Mouse (Mus musculus) activated CD4-positive, CD25-positive, alpha-beta regulatory T cell, adult 4 months (primary cell): ENCODE results near the gene Slc25a48. TPM values are rescaled to one million over a fixed set of nuclear protein-coding genes. Genes with fewer than 3 reads are reported as not detected.

Experiments
- ATAC-seq: one replicate; pipeline ENCODE4 v1.8.0; 2017
- polyA plus RNA-seq, 2 experiments: library from polyadenylated mRNA; unstranded; fragments of 100-300 nt; shearing (Covaris generic); gene quantifications; one replicate each; pipeline ENCODE4 v1.2.1; 2017

The Slc25a48 gene
- polyA plus RNA-seq, 2 experiments from 2014 or later, result not detected

DNA sequence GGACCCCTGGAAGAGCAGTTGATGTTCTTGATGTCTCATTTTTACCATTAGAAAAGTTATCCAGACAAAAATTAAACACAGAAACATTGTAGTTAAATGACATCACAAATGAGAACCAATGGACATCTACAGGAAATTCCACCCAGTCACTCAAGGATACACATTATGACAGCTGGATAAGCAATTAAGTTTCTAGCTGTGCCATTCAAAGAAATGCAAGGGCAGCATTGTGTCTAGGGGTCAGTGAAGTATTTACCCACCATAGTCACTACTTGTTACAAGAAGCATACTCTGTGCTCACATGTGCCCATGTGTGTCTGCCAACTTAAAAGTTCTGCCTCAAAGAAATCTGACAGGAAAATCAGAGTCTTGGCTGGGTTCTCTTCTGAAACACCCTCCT is 75.4 kb downstream of the Slc25a48 start:
- no peak for ATAC-seq

DNA sequence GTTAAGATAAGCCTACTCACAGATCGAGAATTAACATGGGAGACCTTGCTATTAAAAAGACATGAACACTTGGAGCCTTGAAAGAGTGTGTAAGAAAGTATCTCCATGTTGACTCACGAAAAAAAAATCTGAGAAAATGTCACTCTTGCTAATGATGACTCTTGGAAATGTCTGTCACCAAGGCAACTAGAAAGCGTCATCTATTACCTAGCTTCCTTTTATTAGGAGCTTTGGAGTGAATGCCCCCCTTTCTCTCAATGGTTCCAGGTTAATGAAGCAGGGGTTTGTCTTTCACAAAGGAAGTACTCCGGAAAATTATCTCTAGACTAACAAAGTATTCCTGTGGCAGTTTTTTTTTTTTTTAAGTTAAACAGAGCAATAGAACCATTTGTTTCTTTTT is 78.2 kb downstream of the Slc25a48 start:
- ATAC-seq, result no peak

DNA sequence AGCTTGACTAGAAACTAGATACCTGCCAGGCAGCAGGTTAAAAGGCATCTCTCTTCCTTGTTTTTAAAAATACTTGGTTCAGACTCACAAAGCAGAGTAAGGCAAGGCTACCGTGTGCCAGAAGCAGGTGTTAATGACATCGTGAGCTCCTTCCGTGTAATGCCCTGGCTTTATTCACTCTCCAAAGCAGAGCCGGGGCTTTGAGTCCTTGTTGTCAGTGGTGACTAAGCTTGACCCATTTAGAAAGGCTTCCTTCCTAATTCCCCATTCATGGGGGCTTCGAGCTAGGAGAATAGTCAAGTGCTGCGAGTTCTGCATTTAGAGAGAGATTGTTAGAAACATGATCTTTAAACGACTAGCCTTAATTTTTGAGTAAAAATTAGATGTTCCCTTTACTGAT is 78.7 kb downstream of the Slc25a48 start:
- no peak for ATAC-seq

DNA sequence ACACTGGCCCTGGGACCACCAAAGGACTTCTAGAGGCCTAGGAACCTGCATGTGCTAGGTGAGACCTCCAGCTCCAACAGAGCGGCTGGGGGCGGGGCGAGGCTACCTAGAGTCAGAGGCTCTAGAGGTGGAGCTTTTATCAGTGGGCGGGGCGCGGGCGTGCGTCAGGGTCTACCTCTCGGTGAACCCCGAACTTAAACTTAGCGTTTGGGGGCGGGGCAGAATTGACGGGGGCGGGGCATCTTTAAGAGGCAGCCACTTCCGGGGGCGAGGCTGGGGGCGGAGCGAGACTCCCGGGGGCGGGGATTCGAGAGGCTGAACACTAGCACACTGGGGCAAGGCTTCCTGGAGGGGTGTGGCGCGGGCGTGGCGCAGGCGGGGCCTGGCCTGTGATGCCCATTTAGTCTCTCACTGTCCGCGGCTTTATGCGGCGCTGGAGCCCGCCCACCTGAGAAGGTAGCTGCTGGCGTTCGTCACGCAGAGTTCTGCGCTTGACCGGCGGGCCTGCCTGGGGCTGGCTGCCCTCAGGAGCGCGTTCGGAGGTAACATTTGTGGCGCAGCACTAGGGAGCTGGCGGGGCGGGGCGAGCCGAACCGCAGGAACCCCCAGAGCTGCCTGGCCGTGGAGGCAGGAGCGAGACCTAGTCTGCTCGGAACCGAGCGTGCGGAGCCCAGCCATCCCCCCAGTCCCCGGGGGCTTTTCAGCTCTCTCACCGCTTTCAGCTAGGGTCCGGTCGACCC is 84.1 kb downstream of the Slc25a48 start, which contains the start of gene Fbxl21:
TSS of gene Fbxl21 (plus strand) at position 392 of the 740 bp plus-strand sequence.
- ATAC-seq, result peak; percentile 97

DNA sequence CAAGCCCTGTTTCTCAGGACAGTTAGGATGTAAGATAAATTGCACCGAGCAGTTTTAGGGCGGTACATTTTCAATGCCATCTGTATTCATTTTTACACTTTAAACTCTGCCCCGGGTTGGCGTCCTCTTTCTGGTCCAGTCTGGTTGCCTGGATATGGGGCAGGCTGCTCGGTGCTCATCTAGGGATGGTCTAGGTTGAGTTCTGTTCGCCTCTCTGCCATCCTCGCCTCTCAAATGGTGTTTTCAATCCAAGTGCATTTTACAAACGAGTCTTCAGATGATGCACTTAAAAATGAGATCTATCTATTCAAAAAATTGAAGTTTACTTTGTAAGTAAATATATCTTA is 84.6 kb downstream of the Slc25a48 start:
- no peak for ATAC-seq

Other genes with a start within 250 kb of the Slc25a48 start
- gene Neurog1, start 186.2 kb upstream of the Slc25a48 start, polyA plus RNA-seq, result not detected
- not detected for gene Cxcl14, start 141.8 kb upstream of the Slc25a48 start, polyA plus RNA-seq
- gene Gm3045, start 11.8 kb upstream of the Slc25a48 start, polyA plus RNA-seq, result not detected
- not detected for gene Il9, start 43.9 kb downstream of the Slc25a48 start, polyA plus RNA-seq
- gene Fbxl21, start 84.1 kb downstream of the Slc25a48 start, polyA plus RNA-seq, result 1 to 10 TPM in 1 of 2 experiments, under 1 TPM in 1; 0.87 to 1.6 TPM
- not detected for gene Lect2, start 110.1 kb downstream of the Slc25a48 start, polyA plus RNA-seq
- gene Tgfbi, start 171.2 kb downstream of the Slc25a48 start, polyA plus RNA-seq, result under 1 TPM; 0.28 to 0.44 TPM